Mouse (Mus musculus) cerebellum, adult 2 months (tissue): ENCODE measurements at regions not wholly inside any gene's neighbourhood (a gene's known extent, or its start where the extent isn't known, plus 50 kb on each side); places are given as distances from the start of the nearest gene placed in this dataset.
A peak's percentile ranks its signal among the peaks of the same experiment; 100 is the strongest.

Experiments used
- DNase-seq, 2 experiments: peaks; one replicate each; pipeline ENCODE4 v3.0.0; 2021
- H3K27ac ChIP-seq: fragments of 200-500 bp; 2 replicates; pipeline ENCODE4 v1.5.1; 2012; ENCODE audit warnings: low read length, control low read depth, inconsistent platforms; ENCODE audit not compliant: insufficient read depth
- H3K27me3 ChIP-seq: fragments of 200-500 bp; 2 replicates; pipeline ENCODE4 v1.6.1; 2012; ENCODE audit warnings: inconsistent platforms, mild to moderate bottlenecking, low read length, moderate library complexity; ENCODE audit not compliant: control insufficient read depth, insufficient read depth
- H3K4me1 ChIP-seq: fragments of 200-500 bp; 2 replicates; pipeline ENCODE4 v1.6.1; 2011; ENCODE audit warnings: low read length; ENCODE audit not compliant: control insufficient read depth, insufficient read depth
- H3K4me3 ChIP-seq: fragments of 200-500 bp; replicated peaks from 2 replicates; pipeline ENCODE3; 2011; ENCODE audit warnings: mild to moderate bottlenecking, low read depth, low read length, control low read depth; ENCODE audit not compliant: insufficient read depth
- CTCF ChIP-seq: fragments of 200-500 bp; IDR thresholded peaks from 2 replicates; pipeline ENCODE4 v1.5.1; 2011; ENCODE audit warnings: low read depth, mild to moderate bottlenecking, control low read depth, low read length, moderate library complexity, borderline replicate concordance; ENCODE audit not compliant: insufficient read depth
- POLR2A ChIP-seq: fragments of 200-500 bp; IDR thresholded peaks from 2 replicates; pipeline ENCODE4 v1.6.1; 2011; ENCODE audit warnings: low read length, control low read depth, borderline replicate concordance; ENCODE audit not compliant: insufficient read depth
- WGBS: fragments of 180-500 bp; shearing (Covaris S2); methylation state at CpG from one replicate; pipeline ENCODE4 v1.1.7; 2018; 5-methylcytosine and 5-hydroxymethylcytosine counted together

DNA sequence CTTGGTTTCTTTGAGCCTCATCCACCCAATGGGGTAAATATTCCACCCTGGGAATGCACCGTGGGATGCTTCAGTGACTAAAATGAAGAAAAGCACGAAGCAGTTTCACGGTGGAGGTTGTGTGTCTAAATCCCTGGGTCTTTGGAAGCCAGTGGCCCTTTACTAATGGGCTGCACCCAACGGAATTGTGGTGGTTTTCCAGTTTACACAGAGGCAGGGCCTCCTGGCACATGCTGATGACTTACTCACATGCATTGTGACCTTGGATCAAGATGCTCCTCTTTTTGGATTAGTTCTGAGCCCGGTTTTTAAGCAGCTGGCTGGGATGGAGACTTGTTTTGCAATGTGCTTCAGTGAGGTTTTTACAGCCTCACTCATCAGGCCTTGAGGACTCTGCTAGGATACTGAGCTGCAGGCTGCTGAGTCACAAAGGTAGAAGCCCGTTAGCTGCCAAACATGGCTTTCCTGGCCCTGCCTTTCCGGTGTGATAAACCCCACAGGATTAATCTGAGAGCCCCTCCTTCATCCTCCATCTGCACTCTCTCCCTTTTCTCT is 222.3 kb downstream of the Barx2 start:
- Histone ChIP-seq H3K27ac (no peak overlapping the region), H3K4me1 (no peaks in the 10 kb centered on the region), H3K27me3 (no peaks in the 10 kb centered on the region), H3K4me3 (no peak overlapping the region)
- WGBS, result 61% methylated on average over 7 of the region's 7 CpGs
- DNase-seq, result no peak
- TF ChIP-seq CTCF (no peak), POLR2A (no peak)

DNA sequence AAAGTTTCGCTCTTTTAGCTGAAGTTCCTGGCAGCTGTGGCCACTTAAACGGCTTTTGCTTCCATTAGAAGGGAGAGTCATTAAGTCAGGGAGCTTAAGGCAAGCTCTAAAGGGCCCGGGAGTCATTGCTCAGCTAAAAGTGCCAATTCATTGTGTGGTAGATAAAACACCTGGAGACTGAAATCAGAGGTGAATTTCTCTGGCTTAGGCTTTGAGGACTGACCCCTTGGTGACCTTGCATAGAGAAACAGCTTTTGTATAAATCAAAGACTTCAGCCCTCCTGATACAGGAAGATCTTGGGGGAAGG is 224.1 kb upstream of the Tmem45b start:
- Histone ChIP-seq H3K4me1 (no peaks in the 10 kb centered on the region), H3K27me3 (no peaks in the 10 kb centered on the region), H3K27ac (no peak overlapping the region), H3K4me3 (no peak overlapping the region)
- 13% methylated on average over 3 of the region's 3 CpGs for WGBS
- no peak for DNase-seq
- TF ChIP-seq CTCF (no peak), POLR2A (no peak)

DNA sequence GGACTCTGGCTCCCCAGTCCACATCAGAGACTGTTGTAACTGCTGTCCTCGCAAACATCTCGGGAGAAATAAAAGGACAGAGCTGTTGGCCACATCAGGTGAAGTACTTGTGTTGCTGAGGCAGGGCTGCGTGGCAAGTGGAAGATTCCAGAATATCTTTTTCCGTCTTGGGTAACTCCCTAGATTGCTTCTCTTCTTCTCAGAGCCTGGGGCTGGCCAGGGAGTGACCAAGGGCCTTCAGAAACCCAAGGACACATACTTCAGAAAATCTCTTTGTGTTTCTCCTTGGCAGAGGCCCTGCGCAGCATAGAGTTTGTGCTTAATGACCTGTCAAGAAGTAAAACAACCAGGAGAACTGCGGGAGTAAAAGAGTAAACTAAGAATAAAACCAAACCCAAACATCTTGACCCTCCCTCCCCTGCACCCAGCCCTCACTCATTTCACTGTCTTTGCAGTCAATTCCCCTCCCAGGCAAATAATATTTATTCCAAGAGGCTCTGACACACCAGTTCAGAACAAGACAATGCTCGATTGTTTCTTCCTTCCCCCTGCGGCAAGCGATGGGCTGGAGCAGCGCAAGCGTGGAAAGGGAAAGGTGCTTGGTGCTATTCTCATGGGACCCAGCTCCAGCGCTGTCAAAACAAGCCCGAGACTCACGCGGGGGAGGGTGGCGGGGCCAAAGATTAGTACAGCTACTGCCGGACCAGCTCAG is 223.6 kb upstream of the Tmem45b start:
- 32% methylated on average over 17 of the region's 17 CpGs for WGBS
- no peak overlapping the region for H3K27ac ChIP-seq
- no peak for TF ChIP-seq POLR2A
- no peak overlapping the region for H3K4me3 ChIP-seq
- peak in 1 of 2 experiments; percentile 10 for DNase-seq
- no peaks in the 10 kb centered on the region for H3K4me1 ChIP-seq
- no peaks in the 10 kb centered on the region for H3K27me3 ChIP-seq

DNA sequence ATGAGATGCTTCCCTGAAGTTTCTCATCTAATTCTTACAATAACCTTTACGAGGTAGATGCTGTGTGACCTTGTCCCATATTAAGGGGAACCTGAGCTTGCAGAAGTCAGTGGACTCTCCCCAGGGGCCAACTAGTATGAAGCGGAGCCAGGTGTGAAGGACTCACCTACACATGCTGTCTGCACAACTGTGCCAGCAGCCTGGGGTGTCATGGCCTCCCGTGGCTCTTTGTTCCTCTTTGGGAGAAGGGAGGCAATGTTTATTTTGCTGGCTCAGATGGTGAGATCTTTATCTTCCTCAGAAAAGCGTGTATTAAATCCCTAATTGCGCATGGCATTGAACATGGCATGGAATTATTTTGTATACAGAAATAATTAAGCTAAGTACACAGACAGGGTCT is 222.2 kb upstream of the Tmem45b start:
- H3K4me3 ChIP-seq, result no peak overlapping the region
- no peaks in the 10 kb centered on the region for H3K4me1 ChIP-seq
- no peak overlapping the region for H3K27ac ChIP-seq
- WGBS, result 89% methylated on average over 5 of the region's 5 CpGs
- TF ChIP-seq POLR2A (no peak), CTCF (no peak)
- no peak for DNase-seq
- H3K27me3 ChIP-seq, result no peaks in the 10 kb centered on the region

DNA sequence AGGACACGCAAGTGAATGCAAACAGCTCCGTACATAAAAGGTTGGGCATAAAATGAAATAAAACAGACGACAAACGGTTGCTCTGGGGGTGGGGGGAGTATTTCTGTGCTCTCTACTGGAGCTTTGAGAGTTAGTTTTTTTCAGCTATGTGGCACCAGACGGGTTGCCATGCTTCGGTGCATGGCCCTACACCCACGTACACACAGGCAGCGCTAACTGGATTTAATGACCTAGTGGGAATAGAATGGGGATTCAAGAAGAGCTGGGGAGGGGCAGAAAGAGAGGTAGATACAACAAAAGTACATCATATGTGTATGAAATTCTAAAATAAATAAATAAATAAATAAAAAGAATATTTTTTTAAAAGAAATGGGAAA is 220.5 kb upstream of the Tmem45b start:
- no peaks in the 10 kb centered on the region for H3K27me3 ChIP-seq
- 75% methylated on average over 8 of the region's 8 CpGs for WGBS
- H3K4me1 ChIP-seq, result no peaks in the 10 kb centered on the region
- DNase-seq, result no peak
- H3K27ac ChIP-seq, result no peak overlapping the region
- H3K4me3 ChIP-seq, result no peak overlapping the region
- TF ChIP-seq CTCF, result no peak
- no peak for TF ChIP-seq POLR2A

DNA sequence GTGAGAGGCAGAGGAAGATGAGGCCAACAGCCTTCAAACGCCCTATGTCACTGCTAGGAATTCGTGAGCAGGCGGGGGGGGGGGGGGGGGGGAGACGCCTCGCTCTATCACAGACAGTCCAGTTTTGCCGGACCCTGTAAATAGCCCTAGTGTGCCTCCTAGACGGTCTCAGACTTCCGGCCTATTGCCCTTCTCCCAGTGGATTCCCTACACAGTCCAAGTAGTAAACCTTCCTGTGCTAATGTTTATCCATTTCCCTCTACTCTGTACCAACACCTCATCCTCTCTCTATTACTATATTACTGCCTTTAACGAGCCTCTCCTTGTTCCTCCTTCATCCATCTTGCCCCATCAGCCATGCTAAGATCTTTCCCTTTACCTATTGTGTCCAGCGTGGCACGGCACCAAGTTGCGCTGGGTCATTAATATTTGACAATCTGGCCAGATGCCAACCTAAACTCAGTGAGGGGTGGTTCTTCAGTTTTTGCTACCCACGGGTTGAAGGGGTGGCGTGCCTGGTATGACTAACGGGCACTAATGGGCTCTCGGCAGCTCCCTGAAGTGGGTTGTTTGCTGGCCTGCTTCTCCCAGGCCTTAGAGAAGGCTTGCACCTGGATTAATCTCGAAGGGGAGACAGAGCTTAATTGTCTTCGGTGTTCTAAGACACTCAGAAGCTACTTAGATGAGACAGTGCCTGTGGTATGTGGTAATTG is 220.0 kb upstream of the Tmem45b start:
- TF ChIP-seq POLR2A (no peak), CTCF (no peak)
- 30% methylated on average over 18 of the region's 18 CpGs for WGBS
- no peak overlapping the region for H3K27ac ChIP-seq
- no peaks in the 10 kb centered on the region for H3K4me1 ChIP-seq
- DNase-seq, result no peak
- H3K4me3 ChIP-seq, result no peak overlapping the region
- H3K27me3 ChIP-seq, result no peaks in the 10 kb centered on the region

DNA sequence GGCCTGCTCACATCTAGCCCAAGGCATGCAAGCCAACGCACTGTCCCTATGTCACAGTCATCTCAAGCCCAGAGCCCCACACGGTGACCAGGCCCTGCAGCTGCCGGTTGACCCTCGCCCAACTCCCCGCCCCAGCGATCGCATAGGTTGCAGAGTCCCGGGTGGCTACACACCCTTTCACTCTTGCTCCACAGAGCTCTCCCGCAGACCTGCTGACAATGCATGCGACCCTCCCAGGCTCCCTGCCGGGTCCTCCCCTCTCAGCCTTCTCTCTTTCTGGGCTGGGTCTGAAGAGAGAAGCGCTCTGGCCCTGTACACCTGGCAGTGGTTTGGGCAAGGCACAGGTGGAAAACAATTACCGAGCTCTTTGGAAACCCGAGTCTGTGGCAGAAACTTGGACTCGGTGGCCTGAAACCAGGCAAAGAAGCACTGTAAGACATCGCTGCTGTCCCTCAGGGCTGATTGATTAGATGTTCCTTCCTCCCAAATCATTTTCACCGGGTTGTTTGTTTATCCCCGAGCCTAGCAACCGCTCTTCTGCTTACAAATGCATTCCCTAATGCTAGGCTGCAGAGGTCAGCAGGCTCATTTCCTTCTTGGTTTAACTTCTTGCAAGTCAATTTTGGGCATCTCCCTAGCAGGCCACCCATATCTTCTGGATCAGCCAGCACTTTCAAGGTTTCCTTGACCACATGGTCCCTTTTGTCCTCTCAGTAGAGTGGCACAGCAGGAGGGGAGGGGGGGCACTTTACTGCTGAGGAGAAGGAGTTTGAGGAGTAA is 219.2 kb upstream of the Tmem45b start:
- WGBS, result 17% methylated on average over 19 of the region's 19 CpGs
- H3K27ac ChIP-seq, result no peak overlapping the region
- no peaks in the 10 kb centered on the region for H3K27me3 ChIP-seq
- TF ChIP-seq POLR2A, result no peak
- TF ChIP-seq CTCF, result no peak
- H3K4me1 ChIP-seq, result no peaks in the 10 kb centered on the region
- DNase-seq, result no peak
- no peak overlapping the region for H3K4me3 ChIP-seq
